Mouse (Mus musculus) layer of hippocampus, postnatal 25 days (tissue): Measurements from ENCODE around the gene Wdr18. TPM values are rescaled to one million over a fixed set of nuclear protein-coding genes. Genes with fewer than 3 reads are reported as not detected.

Source experiments
- DNase-seq, 2 experiments: peaks; one replicate each; pipeline ENCODE4 v3.0.0; 2022; ENCODE audit warnings: mixed read lengths in 2 of 2, low spot score in 1 of 2; ENCODE audit errors: extremely low spot score in 1 of 2
- total RNA-seq, 2 experiments: library from RNA; stranded (reverse); gene quantifications; 2 replicates each; pipeline ENCODE4 v1.2.3; 2021

Gene Wdr18
- 10 to 100 TPM; 42.9 to 45.8 TPM for total RNA-seq

- DNase-seq, result peak; percentile 98 to 99
These were observed at the start of gene Wdr18 for GRCm38 (mm10) chr10:79959847-79960601. Gene Wdr18, plus strand, starts transcription at chr10:79960152.

- DNase-seq, result no peak
These were observed 49.4 kb upstream of the Wdr18 start, which contains the start of gene Gm26602 for GRCm38 (mm10) chr10:79910556-79910955. Gene Gm26602, plus strand, starts transcription at chr10:79910856.

GRCm38 (mm10) chr10:79912412-79912811 lies 47.5 kb upstream of the Wdr18 start:
- no peak for DNase-seq

- DNase-seq, result no peak
These were observed 45.6 kb upstream of the Wdr18 start for GRCm38 (mm10) chr10:79914131-79914947.

- no peak for DNase-seq
These were observed 44.9 kb upstream of the Wdr18 start for GRCm38 (mm10) chr10:79914948-79915596.

- DNase-seq, result peak in 1 of 2 experiments; percentile 35
These were observed 43.9 kb upstream of the Wdr18 start for GRCm38 (mm10) chr10:79916081-79916480.

GRCm38 (mm10) chr10:79916808-79917531 lies 43.0 kb upstream of the Wdr18 start, which contains the start of gene Kiss1r:
Gene Kiss1r, plus strand, starts transcription at chr10:79916971.
- peak; percentile 76 to 86 for DNase-seq

GRCm38 (mm10) chr10:79917532-79918100 lies 42.3 kb upstream of the Wdr18 start:
- DNase-seq, result no peak

GRCm38 (mm10) chr10:79918231-79919078 lies 41.5 kb upstream of the Wdr18 start:
- DNase-seq, result no peak

GRCm38 (mm10) chr10:79919251-79919849 lies 40.6 kb upstream of the Wdr18 start:
- no peak for DNase-seq

GRCm38 (mm10) chr10:79920056-79920890 lies 39.7 kb upstream of the Wdr18 start:
- no peak for DNase-seq

- DNase-seq, result no peak
These were observed 38.9 kb upstream of the Wdr18 start, which contains the start of gene R3hdm4 for GRCm38 (mm10) chr10:79920958-79921535. Gene R3hdm4, minus strand, starts transcription at chr10:79921208.

GRCm38 (mm10) chr10:79921572-79921971 lies 38.4 kb upstream of the Wdr18 start:
- no peak for DNase-seq

- DNase-seq, result peak; percentile 97 to 99
These were observed 34.8 kb upstream of the Wdr18 start for GRCm38 (mm10) chr10:79924998-79925784.

- no peak for DNase-seq
These were observed 34.0 kb upstream of the Wdr18 start for GRCm38 (mm10) chr10:79925785-79926490.
